Mouse (Mus musculus) limb, embryonic 14.5 days (tissue): ENCODE results near the gene Clic5. TPM values are rescaled to one million over a fixed set of nuclear protein-coding genes. Genes with fewer than 3 reads are reported as not detected.

ENCODE experiments used
- ATAC-seq: fragments of 200-750 bp; cut with Nextera tagmentation; 2 replicates; pipeline ENCODE4 v1.8.0; 2017; ENCODE audit warnings: low read depth, moderate number of reproducible peaks, moderate TSS enrichment; ENCODE audit not compliant: low FRiP score
- DNase-seq: peaks from one replicate; pipeline ENCODE4 v3.0.0-alpha.2; 2015; ENCODE audit warnings: low spot score
- H3K27ac ChIP-seq: fragments of 300-500 bp; sonication (generic); replicated peaks from 2 replicates; pipeline ENCODE4 v1.5.1; 2014; ENCODE audit warnings: low read depth, mild to moderate bottlenecking, low read length, moderate library complexity, mixed read lengths
- H3K27me3 ChIP-seq: fragments of 300-500 bp; sonication (generic); 2 replicates; pipeline ENCODE4 v1.6.1; 2014; ENCODE audit warnings: low read length, mixed read lengths; ENCODE audit not compliant: control insufficient read depth, insufficient read depth
- H3K36me3 ChIP-seq: fragments of 300-500 bp; sonication (generic); 2 replicates; pipeline ENCODE4 v1.6.1; 2014; ENCODE audit warnings: mild to moderate bottlenecking, low read length, moderate library complexity, mixed read lengths; ENCODE audit not compliant: control insufficient read depth, insufficient read depth
- H3K4me1 ChIP-seq: fragments of 300-500 bp; sonication (generic); 2 replicates; pipeline ENCODE4 v1.6.1; 2014; ENCODE audit warnings: antibody characterized with exemption, low read length, mixed read lengths; ENCODE audit not compliant: control insufficient read depth, insufficient read depth
- H3K4me2 ChIP-seq: fragments of 300-500 bp; sonication (generic); replicated peaks from 2 replicates; pipeline ENCODE4 v1.6.1; 2014; ENCODE audit warnings: low read depth, mild to moderate bottlenecking, low read length, moderate library complexity; ENCODE audit not compliant: severe bottlenecking
- H3K4me3 ChIP-seq: fragments of 300-500 bp; sonication (generic); replicated peaks from 2 replicates; pipeline ENCODE4 v1.5.1; 2014; ENCODE audit warnings: low read length
- H3K9ac ChIP-seq: fragments of 300-500 bp; sonication (generic); 2 replicates; pipeline ENCODE4 v1.6.1; 2014; ENCODE audit warnings: mild to moderate bottlenecking, low read depth, low read length, moderate library complexity; ENCODE audit not compliant: severe bottlenecking
- H3K9me3 ChIP-seq: fragments of 300-500 bp; sonication (generic); 2 replicates; pipeline ENCODE4 v1.6.1; 2016; ENCODE audit warnings: low read length; ENCODE audit not compliant: control insufficient read depth
- POLR2A ChIP-seq: fragments of 200-500 bp; IDR thresholded peaks from 2 replicates; pipeline ENCODE4 v1.8.0; 2012; ENCODE audit warnings: inconsistent platforms, mild to moderate bottlenecking, moderate library complexity, borderline replicate concordance; ENCODE audit not compliant: insufficient read depth, insufficient read length; ENCODE audit errors: extremely low read depth
- WGBS: fragments of 180-500 bp; shearing (Covaris S2); extraction: QIAGEN DNeasy Blood & Tissue Kit; methylation state at CpG from one replicate; pipeline ENCODE4 v1.1.7; 2014; 5-methylcytosine and 5-hydroxymethylcytosine counted together
- polyA plus RNA-seq, 2 experiments: library from polyadenylated mRNA; depleted of rRNA in 1 of 2; stranded (reverse) in 1 of 2; unstranded in 1 of 2; fragments of >200 nt; fragmentation: Nextera tagmentation in 1 of 2; extraction: Ambion mirVana in 1 of 2; gene quantifications; 2 replicates each; pipeline versions ENCODE4 v1.2.1 to v1.2.3; 2012 to 2014

Clic5 gene
- polyA plus RNA-seq, 2 experiments, result 0.41 to 0.44 TPM

GRCm38 (mm10) chr17:44261594-44262202 lies 73.3 kb downstream of the Clic5 start:
- Histone ChIP-seq H3K4me1 (0 out of 2 replicates have a peak, but pooled peaks cover 6% of the 10 kb centered on the region), H3K4me2 (0 out of 2 replicates have a peak overlapping the region, but pooled peaks have one; percentile 9), H3K4me3 (no peak overlapping the region), H3K9me3 (no peaks in the 10 kb centered on the region), H3K27me3 (peaks cover 19% of the 10 kb centered on the region; the same call in 1 of the 2 replicates), H3K27ac (no peak overlapping the region), H3K9ac (no peak overlapping the region), H3K36me3 (no peaks in the 10 kb centered on the region)
- ATAC-seq (peak; percentile 66), DNase-seq (peak; percentile 83)
- TF ChIP-seq POLR2A, result no peak
- 18% methylated on average over 9 of the region's 15 CpGs for WGBS

- Histone ChIP-seq H3K4me3 (no peak overlapping the region), H3K4me1 (0 out of 2 replicates have a peak, but pooled peaks cover 2% of the 10 kb centered on the region), H3K36me3 (no peaks in the 10 kb centered on the region), H3K9ac (no peak overlapping the region), H3K9me3 (no peaks in the 10 kb centered on the region), H3K27me3 (no peaks in the 10 kb centered on the region), H3K4me2 (no peak overlapping the region), H3K27ac (no peak overlapping the region)
- DNase-seq, result no peak
- no peak for ATAC-seq
- TF ChIP-seq POLR2A, result no peak
- 96% methylated on average over 7 of the region's 7 CpGs for WGBS
These were observed 81.7 kb downstream of the Clic5 start for GRCm38 (mm10) chr17:44270043-44270442.

GRCm38 (mm10) chr17:44271426-44271825 lies 83.0 kb downstream of the Clic5 start:
- ATAC-seq (no peak), DNase-seq (no peak)
- TF ChIP-seq POLR2A, result no peak
- H3K27me3 ChIP-seq, result no peaks in the 10 kb centered on the region
- no peaks in the 10 kb centered on the region for H3K4me1 ChIP-seq
- no peaks in the 10 kb centered on the region for H3K36me3 ChIP-seq
- no peaks in the 10 kb centered on the region for H3K9me3 ChIP-seq
- no peak overlapping the region for H3K4me2 ChIP-seq
- H3K4me3 ChIP-seq, result no peak overlapping the region
- no peak overlapping the region for H3K27ac ChIP-seq
- H3K9ac ChIP-seq, result no peak overlapping the region
- WGBS, result 85% methylated on average over 3 of the region's 3 CpGs

GRCm38 (mm10) chr17:44274804-44275203 lies 86.4 kb downstream of the Clic5 start:
- no peak overlapping the region for H3K4me3 ChIP-seq

GRCm38 (mm10) chr17:44288320-44288719 lies 99.9 kb downstream of the Clic5 start:
- no peaks in the 10 kb centered on the region for H3K4me1 ChIP-seq
- no peak overlapping the region for H3K4me3 ChIP-seq
- DNase-seq (no peak), ATAC-seq (no peak)
- 95% methylated on average over 1 of the region's 1 CpGs for WGBS
- no peaks in the 10 kb centered on the region for H3K9me3 ChIP-seq
- no peak for TF ChIP-seq POLR2A
- no peaks in the 10 kb centered on the region for H3K36me3 ChIP-seq
- H3K9ac ChIP-seq, result no peak overlapping the region
- H3K27ac ChIP-seq, result no peak overlapping the region
- H3K4me2 ChIP-seq, result no peak overlapping the region
- no peaks in the 10 kb centered on the region for H3K27me3 ChIP-seq

More at GRCm38 (mm10) chr17:44274804-44275203, 86.4 kb downstream of the Clic5 start:
- no peak overlapping the region for H3K4me2 ChIP-seq
- H3K36me3 ChIP-seq, result no peaks in the 10 kb centered on the region
- no peaks in the 10 kb centered on the region for H3K27me3 ChIP-seq
- no peak overlapping the region for H3K27ac ChIP-seq
- DNase-seq (no peak), ATAC-seq (no peak)
- H3K9me3 ChIP-seq, result no peaks in the 10 kb centered on the region
- no peak overlapping the region for H3K9ac ChIP-seq
- peaks cover 3% of the 10 kb centered on the region; the same call in 1 of the 2 replicates for H3K4me1 ChIP-seq
- TF ChIP-seq POLR2A, result no peak
